Mouse (Mus musculus): ENCODE results near the gene Fhod1. TPM values are rescaled to one million over a fixed set of nuclear protein-coding genes. Genes with fewer than 3 reads are reported as not detected.

Fhod1 gene
- total and polyA plus RNA-seq, 3 experiments = 1.7 to 6.1 (median 4.7) TPM

DNA sequence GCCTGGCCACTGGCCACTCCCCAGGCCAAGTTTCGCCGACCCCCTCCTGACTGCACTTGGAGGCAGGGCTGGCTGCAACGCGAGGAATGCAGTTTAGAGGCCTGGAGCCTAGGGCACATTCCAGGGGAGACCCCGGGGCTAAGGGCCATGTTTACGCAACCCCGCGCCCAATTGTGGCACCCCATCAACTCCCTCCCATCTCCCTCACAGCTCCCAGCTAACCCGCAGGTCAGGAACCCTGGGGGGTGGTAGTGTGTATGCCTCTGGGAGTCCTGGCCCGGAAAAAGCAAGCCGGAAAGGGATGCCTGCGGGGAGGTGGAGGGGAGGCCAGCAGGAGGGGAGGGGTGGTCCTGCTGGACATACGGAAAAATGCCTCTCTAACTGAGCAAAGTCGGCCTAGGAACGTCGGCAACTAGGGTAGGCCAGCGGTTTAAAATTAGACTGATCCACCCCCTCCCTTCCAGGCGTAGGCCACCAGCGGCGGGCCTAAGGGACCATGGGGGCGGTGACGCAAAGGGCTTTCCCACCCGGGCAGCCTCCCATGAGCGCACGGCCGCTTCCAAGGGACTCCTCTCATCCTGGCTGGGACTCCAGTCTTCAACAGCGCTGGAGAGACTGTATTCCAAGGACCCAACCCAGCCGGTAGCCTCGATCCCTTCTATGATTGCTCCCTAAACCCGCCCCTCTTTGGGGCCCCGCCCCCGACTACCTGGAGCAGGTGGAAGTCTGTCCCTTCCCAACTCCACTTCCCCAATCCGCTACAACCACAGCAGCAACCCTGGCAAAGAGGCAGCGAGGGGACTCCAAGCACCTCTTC lies 934 bp downstream of the Fhod1 start:
- peak overlapping the region; percentile 74 for H3K4me3 ChIP-seq (ENCODE audit: low read depth, low read length)
- peaks cover 4% of the 10 kb centered on the region for H3K36me3 ChIP-seq (replicated peaks)
- ATAC-seq (ENCODE audit: extremely low read depth, insufficient number of reproducible peaks, low FRiP score, poor library complexity, severe bottlenecking) = no peak
- peaks cover 75% of the 10 kb centered on the region for H3K4me1 ChIP-seq (ENCODE audit: insufficient read depth, low read depth, low read length)
- H3K9me3 ChIP-seq (replicated peaks) = no peaks in the 10 kb centered on the region
- TF ChIP-seq GATA1 (IDR thresholded peaks at IDR 0.05; ENCODE audit: borderline replicate concordance, low read length) = no peak
- TF ChIP-seq GATA2 (IDR thresholded peaks at IDR 0.05; ENCODE audit: borderline replicate concordance, low read depth, low read length) = no peak
- TF ChIP-seq POLR2AphosphoS5 (IDR thresholded peaks at IDR 0.05; ENCODE audit: insufficient replicate concordance, low read depth, low read length) = no peak
- TF ChIP-seq CTCF (IDR thresholded peaks at IDR 0.05; ENCODE audit: low read depth, low read length) = no peak
- no peak for TF ChIP-seq TAL1 (conservative IDR thresholded peaks at IDR 0.05; ENCODE audit: low read depth, low read length)
- peaks cover 42% of the 10 kb centered on the region for H3K27me3 ChIP-seq (ENCODE audit: insufficient read depth, low read length)
- peak; percentile 35 for DNase-seq (ENCODE audit: low spot score)

DNA sequence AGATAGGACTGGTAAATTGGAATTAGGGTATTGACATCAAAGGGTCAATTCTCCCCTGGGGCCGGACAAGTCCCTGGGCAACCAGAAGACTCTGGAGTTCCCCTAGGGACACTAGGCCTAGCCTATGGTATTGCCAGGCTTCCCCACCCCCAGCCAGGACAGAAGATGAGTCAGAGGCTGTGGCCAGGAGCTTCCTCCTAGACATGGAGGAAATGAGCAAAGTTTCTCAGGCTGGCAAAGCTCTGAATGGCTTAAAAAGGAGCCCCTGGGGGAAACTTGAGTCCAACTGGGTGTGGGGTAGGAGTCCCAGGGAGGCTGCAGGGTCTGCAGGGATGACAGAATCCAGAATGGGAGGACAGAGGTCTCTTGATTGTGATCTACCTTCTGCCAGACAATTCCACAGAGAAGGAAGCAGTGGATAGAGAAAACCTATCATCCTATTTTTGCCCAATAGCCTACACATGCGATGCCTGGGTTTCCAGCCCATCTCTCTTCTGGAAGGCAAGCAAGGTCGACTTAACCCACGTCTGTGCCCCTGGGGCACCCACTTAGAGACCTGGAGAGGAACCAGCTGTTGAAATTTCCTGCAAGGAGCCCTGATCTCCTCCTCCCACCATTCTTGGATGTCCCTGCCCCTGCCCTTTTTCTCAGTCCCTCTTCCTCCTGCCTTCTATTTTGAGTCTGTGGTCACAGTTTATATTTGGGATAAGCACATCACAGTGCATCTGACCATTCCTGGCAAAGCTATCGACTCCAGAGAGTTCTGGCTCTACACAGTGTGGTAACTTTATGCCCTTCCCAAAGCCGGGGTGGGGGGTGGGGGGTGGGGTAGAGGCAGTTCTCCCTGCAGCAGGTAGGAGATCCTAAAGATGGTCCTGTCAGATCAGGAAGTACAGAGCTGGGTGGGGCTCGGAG lies 2.4 kb downstream of the Fhod1 start:
- ATAC-seq (ENCODE audit: extremely low read depth, insufficient number of reproducible peaks, low FRiP score, poor library complexity, severe bottlenecking) (no peak), DNase-seq (ENCODE audit: low spot score) (no peak)
- Histone ChIP-seq H3K36me3 (replicated peaks) (peaks cover 12% of the 10 kb centered on the region), H3K4me1 (ENCODE audit: insufficient read depth, low read depth, low read length) (peaks cover 89% of the 10 kb centered on the region), H3K4me3 (ENCODE audit: low read depth, low read length) (no peak overlapping the region), H3K9me3 (replicated peaks) (no peaks in the 10 kb centered on the region), H3K27me3 (ENCODE audit: insufficient read depth, low read length) (peaks cover 30% of the 10 kb centered on the region)
- TF ChIP-seq GATA2 (IDR thresholded peaks at IDR 0.05; ENCODE audit: borderline replicate concordance, low read depth, low read length) = no peak
- TF ChIP-seq CTCF (IDR thresholded peaks at IDR 0.05; ENCODE audit: low read depth, low read length) = no peak
- no peak for TF ChIP-seq TAL1 (conservative IDR thresholded peaks at IDR 0.05; ENCODE audit: low read depth, low read length)
- TF ChIP-seq GATA1 (IDR thresholded peaks at IDR 0.05; ENCODE audit: borderline replicate concordance, low read length) = no peak
- no peak for TF ChIP-seq POLR2AphosphoS5 (IDR thresholded peaks at IDR 0.05; ENCODE audit: insufficient replicate concordance, low read depth, low read length)

DNA sequence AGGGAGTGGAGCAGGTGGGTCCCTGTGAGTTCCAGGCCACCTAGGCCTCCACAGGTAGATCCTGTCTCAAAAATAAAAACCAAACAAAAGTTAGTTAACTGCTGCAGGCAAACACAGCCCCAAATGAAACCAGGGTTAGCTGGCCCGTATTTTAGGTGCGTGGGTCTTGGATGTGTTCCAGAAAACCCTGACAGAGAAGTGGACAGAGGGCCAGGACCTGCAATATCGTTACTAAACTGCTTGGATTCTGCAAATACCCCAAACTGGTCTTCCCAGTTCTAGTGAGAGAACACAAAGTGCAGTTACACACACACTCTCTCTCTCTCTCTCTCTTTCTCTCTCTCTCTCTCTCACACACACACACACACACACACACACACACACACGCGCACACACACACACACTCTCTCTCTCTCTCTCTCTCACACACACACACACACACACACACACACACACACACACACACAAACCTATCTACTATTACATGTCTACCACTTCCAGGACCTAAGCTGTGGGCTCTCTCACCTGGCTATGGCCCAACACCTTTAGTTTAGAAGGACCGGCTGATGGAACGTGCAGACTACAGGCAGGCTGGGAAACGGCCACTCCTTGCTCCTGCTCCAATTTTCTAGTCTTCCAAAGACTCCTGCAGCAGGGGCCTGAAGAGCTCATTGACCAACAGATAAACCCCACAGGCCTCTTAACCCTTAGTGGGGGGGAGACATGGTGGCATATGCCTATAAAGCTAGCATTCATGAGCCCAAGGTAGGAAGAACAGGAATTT lies 3.8 kb downstream of the Fhod1 start:
- TF ChIP-seq POLR2AphosphoS5 (IDR thresholded peaks at IDR 0.05; ENCODE audit: insufficient replicate concordance, low read depth, low read length) = no peak
- TF ChIP-seq CTCF (IDR thresholded peaks at IDR 0.05; ENCODE audit: low read depth, low read length) = no peak
- no peak for TF ChIP-seq GATA2 (IDR thresholded peaks at IDR 0.05; ENCODE audit: borderline replicate concordance, low read depth, low read length)
- TF ChIP-seq TAL1 (conservative IDR thresholded peaks at IDR 0.05; ENCODE audit: low read depth, low read length) = no peak
- TF ChIP-seq GATA1 (IDR thresholded peaks at IDR 0.05; ENCODE audit: borderline replicate concordance, low read length) = no peak
- DNase-seq (ENCODE audit: low spot score) (no peak), ATAC-seq (ENCODE audit: extremely low read depth, insufficient number of reproducible peaks, low FRiP score, poor library complexity, severe bottlenecking) (no peak)
- Histone ChIP-seq H3K9me3 (replicated peaks) (no peaks in the 10 kb centered on the region), H3K4me1 (ENCODE audit: insufficient read depth, low read depth, low read length) (peaks cover 94% of the 10 kb centered on the region), H3K36me3 (replicated peaks) (peaks cover 13% of the 10 kb centered on the region), H3K27me3 (ENCODE audit: insufficient read depth, low read length) (peaks cover 16% of the 10 kb centered on the region), H3K4me3 (ENCODE audit: low read depth, low read length) (no peak overlapping the region)

DNA sequence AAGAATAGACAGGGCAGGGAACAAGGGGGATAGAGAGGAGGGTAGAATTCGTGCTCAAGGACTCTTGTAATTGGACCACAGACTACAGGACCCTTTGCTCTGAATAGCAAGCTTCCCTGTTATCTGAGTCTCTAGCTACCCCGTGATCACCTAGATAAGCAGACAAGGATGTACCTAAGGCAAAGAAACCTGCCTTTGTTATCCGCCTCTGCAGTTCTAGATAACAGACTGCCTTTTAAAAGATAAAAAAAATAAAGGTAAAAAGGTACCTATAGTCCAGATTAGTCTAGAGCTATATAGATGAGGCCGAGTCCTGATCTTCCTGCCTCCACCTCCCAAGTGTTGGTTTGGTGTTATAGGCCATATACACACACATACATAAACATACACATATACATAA lies 5.0 kb downstream of the Fhod1 start:
- peaks cover 94% of the 10 kb centered on the region for H3K4me1 ChIP-seq (ENCODE audit: insufficient read depth, low read depth, low read length)
- TF ChIP-seq GATA2 (IDR thresholded peaks at IDR 0.05; ENCODE audit: borderline replicate concordance, low read depth, low read length) (no peak), TAL1 (conservative IDR thresholded peaks at IDR 0.05; ENCODE audit: low read depth, low read length) (no peak), POLR2AphosphoS5 (IDR thresholded peaks at IDR 0.05; ENCODE audit: insufficient replicate concordance, low read depth, low read length) (no peak), CTCF (IDR thresholded peaks at IDR 0.05; ENCODE audit: low read depth, low read length) (no peak)
- ATAC-seq (ENCODE audit: extremely low read depth, insufficient number of reproducible peaks, low FRiP score, poor library complexity, severe bottlenecking) (no peak), DNase-seq (ENCODE audit: low spot score) (no peak)
- no peak overlapping the region for H3K4me3 ChIP-seq (ENCODE audit: low read depth, low read length)
- no peaks in the 10 kb centered on the region for H3K9me3 ChIP-seq (replicated peaks)
- H3K36me3 ChIP-seq (replicated peaks) = peaks cover 21% of the 10 kb centered on the region
- H3K27me3 ChIP-seq (ENCODE audit: insufficient read depth, low read length) = peaks cover 8% of the 10 kb centered on the region; the same call in 1 of the 2 replicates

DNA sequence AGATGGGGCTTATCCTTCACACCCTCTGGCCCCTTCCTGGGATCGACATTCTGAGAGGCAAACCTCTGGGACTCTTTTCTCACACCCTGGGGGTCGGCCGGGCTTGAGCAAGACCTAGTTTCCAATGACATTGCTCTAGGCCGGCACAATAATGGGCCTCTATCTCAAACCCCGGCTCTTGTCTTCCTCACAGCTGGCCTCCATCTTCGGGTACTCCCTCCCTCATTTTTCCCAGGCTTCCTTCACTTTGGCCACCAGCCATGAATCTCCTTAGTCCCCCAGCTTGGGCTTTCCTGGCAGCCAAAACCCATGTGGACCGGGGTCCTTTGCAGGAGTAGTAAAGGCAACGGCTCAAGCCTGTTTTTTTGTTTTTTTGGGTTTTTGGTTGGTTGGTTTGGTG lies 6.4 kb downstream of the Fhod1 start:
- DNase-seq (ENCODE audit: low spot score) = no peak
- no peak overlapping the region for H3K4me3 ChIP-seq (ENCODE audit: low read depth, low read length)

More for the DNA sequence above, 6.4 kb downstream of the Fhod1 start:
- peaks cover 35% of the 10 kb centered on the region for H3K36me3 ChIP-seq (replicated peaks)
- H3K27me3 ChIP-seq (ENCODE audit: insufficient read depth, low read length) = peaks cover under 1% of the 10 kb centered on the region; the same call in 1 of the 2 replicates
- H3K4me1 ChIP-seq (ENCODE audit: insufficient read depth, low read depth, low read length) = peaks cover 91% of the 10 kb centered on the region
- TF ChIP-seq CTCF (IDR thresholded peaks at IDR 0.05; ENCODE audit: low read depth, low read length) (no peak), POLR2AphosphoS5 (IDR thresholded peaks at IDR 0.05; ENCODE audit: insufficient replicate concordance, low read depth, low read length) (no peak)
- no peak for ATAC-seq (ENCODE audit: extremely low read depth, insufficient number of reproducible peaks, low FRiP score, poor library complexity, severe bottlenecking)
- no peaks in the 10 kb centered on the region for H3K9me3 ChIP-seq (replicated peaks)

Measured in G1E (cell line).